In genomic region chr14:122983226-122984215, GRCm38 (mm10) we compare ENCODE assay signal across 8 mouse cellular contexts. TPM values are rescaled to one million over a fixed set of nuclear protein-coding genes. Genes with fewer than 3 reads are reported as not detected.
DNase-seq lines count a peak whose midpoint lies in the region; ATAC-seq lines count a peak whose summit lies in the region.

TSS of gene Tmtc4 (minus strand) at chr14:122984035.

- ATAC-seq in megakaryocyte progenitor cell, adult 5-6 weeks (replicated peaks; ENCODE audit: poor library complexity) = peak; percentile 89

- DNase-seq in adipocyte (ENCODE audit: low spot score) = peak; percentile 95
- DNase-seq in embryo, embryonic 10 days (ENCODE audit: low spot score) = peak; percentile 99
- peak; percentile 92 for DNase-seq in gastrocnemius, postnatal 10 days
- DNase-seq in induced T-regulatory cell, adult 2 months (ENCODE audit: low read depth) = peak; percentile 97
- peak; percentile 87 to 94 for DNase-seq in left cerebral cortex, adult 9 months (ENCODE audit: low spot score in 2 of 2)
- DNase-seq in right cerebral cortex, postnatal 14 days = peak; percentile 93
- peak; percentile 92 to 93 for DNase-seq in urinary bladder, postnatal 4 days (ENCODE audit: low spot score in 2 of 2)

RNA-seq across cellular contexts. Expression of gene Tmtc4, which starts in this region (rescaled TPM):
- total RNA-seq in gastrocnemius, postnatal 10 days (2021) = 10 to 100 TPM; 12.3 to 15.6 TPM
- total RNA-seq in megakaryocyte progenitor cell, adult 5-6 weeks (2015) = 7.5 and 7.7 TPM in 2 replicates
- 8.1 and 8.3 TPM in 2 replicates for total RNA-seq in megakaryocyte progenitor cell, adult 5-6 weeks (2017)

Comparison
In these comparisons a context has a peak if more than half of its experiments do, and no peak if none do; other contexts are left out.
1. Peak in every context shown above with its lines: DNase-seq and ATAC-seq.